Mouse (Mus musculus): ENCODE measurements around the gene Syne2.
A peak's percentile ranks its signal among the peaks of the same experiment; 100 is the strongest.

The Syne2 gene

DNA sequence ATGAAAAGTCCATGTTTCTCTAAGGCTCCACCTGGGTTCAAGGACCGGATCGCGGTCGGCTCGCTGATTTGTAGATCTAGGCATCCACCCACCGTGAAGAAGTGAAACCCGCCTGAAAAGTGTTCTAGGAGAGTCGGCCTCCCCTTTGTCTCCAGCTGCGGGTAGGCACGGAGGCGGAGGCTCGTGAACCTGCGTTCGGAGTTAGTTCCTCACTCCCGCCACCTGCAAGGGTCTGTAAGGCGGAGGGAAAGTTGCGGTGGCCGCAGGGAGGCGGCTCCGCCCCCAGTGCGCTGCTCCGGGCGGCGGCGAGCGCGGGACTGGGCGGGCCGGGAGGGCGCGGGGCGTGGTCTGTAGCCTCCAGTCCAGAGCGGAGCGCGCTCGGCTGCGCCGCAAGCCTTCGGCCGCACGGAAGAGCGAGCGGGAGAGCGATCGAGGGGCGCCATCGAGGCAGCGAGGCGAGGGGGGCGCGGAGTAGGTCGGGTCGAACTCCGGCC is at the start of gene Syne2:
TSS of gene Syne2 (plus strand) at position 176 of the 494 bp plus-strand sequence.
- peak; percentile 83 for DNase-seq (ENCODE audit: low read depth)

GRCm38 (mm10) chr12:75771410-75771809 is 46.5 kb upstream of the Syne2 start:
- DNase-seq (ENCODE audit: low read depth), result no peak

DNA sequence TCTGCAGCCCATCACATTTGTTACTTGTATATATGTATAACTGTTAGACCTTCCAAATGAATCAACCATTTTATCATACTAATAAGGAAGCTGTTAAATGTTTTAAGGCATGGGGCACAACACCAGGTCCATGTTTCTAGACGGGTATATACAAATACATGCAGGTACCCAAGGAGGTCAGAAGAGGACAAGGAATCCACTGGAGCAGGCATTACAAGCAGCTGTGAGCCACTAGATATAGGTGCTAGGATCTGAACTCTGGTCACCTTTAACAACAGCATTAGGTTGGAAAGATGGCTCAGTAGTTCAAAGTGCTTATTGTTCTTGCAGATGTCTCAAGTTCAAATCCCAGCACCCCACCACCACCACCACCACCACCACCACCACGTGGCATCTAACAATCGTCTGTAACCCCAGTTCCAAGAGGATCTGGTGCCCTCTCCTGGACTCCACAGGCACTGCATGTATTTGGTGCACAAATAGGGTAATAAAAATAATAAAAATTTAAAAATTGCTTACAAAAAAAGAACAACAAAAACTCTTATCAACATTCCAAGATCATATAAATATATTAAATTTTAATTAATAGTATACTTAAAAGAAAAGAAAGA is 45.4 kb upstream of the Syne2 start:
- peak; percentile 78 for DNase-seq (ENCODE audit: low read depth)

DNA sequence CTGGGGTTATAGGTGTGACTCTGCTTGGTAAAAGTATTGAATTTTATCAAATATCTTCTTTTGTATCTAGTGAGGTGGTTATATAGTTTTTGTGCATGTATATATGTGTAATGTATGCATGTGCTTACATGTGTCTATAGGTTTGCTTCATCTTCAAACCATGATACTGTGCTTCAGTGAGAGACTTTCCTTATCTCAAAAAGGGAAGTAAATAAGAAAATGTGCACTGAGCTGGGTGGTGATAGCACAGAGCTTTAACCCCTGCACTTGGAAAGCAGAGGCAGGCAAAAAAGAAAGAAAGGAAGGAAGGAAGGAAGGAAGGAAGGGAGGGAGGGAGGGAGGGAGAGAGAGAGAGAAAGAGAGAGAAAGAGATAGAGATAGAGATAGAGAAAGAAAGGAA is 36.5 kb upstream of the Syne2 start:
- DNase-seq (ENCODE audit: low read depth), result no peak

GRCm38 (mm10) chr12:75781995-75782394 is 35.9 kb upstream of the Syne2 start:
- DNase-seq (ENCODE audit: low read depth), result no peak

GRCm38 (mm10) chr12:75784271-75784751 is 33.6 kb upstream of the Syne2 start:
- no peak for DNase-seq (ENCODE audit: low read depth)

GRCm38 (mm10) chr12:75786681-75787080 is 31.3 kb upstream of the Syne2 start:
- DNase-seq (ENCODE audit: low read depth), result peak; percentile 81

- DNase-seq (ENCODE audit: low read depth), result peak; percentile 16
Measured at GRCm38 (mm10) chr12:75789451-75789850, 28.5 kb upstream of the Syne2 start.

- DNase-seq (ENCODE audit: low read depth), result no peak
Measured at GRCm38 (mm10) chr12:75794527-75794926, 23.4 kb upstream of the Syne2 start.

- DNase-seq (ENCODE audit: low read depth), result peak; percentile 21
Measured at GRCm38 (mm10) chr12:75796510-75796909, 21.4 kb upstream of the Syne2 start.

DNA sequence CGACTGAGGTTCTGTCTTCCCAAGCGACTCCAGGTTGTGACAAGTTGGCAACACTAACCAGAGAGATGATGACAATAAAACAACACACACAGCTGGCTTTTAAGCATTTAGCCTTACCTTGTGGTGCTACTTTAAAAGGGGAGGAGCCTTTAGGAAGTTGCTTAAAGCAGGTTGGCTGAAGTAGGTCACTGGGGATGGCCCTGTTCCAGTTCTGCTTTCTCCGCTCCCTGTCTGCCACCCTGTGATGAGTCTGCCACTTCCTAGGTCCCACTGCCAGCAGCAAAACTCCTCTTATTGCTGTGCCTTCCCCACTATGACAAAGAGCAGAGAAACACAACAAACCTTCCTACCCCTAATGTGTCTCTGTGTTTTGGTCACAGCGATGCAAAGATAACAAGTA is 11.7 kb upstream of the Syne2 start:
- DNase-seq (ENCODE audit: low read depth), result no peak

GRCm38 (mm10) chr12:75813766-75814165 is 4.2 kb upstream of the Syne2 start:
- no peak for DNase-seq (ENCODE audit: low read depth)

DNA sequence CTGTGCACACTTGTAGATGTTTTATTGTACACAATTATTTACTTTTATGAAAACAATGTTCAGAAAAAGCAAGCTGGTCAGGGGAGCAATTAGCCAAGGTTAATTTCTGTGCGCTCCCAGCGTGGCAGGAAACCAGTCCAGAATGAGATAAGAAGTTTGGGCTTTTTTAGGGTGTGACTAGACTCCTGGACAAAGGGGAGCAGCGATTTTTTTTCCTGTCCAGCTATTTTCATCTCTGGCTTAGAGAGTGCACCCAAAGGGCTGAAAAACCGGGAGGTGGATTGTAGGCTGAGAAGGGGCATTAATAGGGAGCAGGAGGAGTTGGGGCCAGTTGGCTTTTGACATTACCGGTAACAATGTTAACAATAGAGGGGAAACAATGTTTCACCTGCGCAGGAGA is 3.4 kb upstream of the Syne2 start:
- no peak for DNase-seq (ENCODE audit: low read depth)

- peak; percentile 31 for DNase-seq (ENCODE audit: low read depth)
Measured at GRCm38 (mm10) chr12:75816981-75817856, 715 bp upstream of the Syne2 start.

DNA sequence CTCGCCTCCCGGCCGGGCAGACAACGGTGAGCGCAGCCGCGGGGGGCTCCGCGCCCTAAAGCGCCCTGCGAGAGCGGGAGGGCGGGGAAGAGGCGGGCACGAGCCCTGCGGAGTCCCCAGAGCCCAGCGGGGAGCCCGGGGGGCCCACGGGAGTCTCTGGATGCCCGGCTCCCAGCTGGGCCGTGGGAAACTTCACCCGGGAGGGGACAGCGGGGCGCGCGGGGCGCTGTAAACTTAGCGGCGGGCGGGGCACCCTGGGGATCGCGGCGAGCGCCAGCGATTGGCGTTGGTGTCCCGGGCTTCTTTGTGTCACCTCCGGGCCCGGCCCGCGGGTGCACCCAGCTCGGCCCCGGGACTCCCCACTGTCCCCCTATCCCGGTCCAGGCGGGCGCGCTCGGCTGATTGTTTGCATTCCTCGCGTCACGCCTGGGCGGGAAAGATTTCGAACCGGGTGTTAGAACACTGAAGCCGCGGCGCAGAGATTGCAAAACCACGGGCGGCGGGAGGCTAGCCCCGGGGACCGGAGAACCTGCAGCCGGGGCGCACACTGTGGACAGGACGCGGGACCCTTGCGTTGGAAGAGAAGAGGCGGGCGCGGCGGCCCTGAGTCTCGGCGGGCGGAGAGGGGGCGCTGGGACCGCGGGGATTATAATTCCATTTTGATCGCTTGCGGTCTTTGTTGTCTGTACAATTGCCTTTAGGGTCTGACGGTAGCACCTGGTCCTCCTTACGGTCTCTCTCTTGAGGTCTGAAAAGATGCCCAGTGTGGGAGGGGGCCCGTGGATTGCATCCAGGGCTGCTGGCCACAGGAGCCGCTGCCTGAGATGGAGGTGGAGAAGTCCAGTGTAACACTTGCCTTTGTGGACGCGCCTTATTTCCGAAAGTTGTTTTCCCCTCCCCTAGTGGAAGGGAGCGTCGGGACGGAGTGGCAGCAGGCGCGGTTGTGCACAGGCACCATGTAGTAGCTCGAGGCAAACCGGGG is 810 bp downstream of the Syne2 start:
- DNase-seq (ENCODE audit: low read depth), result peak; percentile 63

DNA sequence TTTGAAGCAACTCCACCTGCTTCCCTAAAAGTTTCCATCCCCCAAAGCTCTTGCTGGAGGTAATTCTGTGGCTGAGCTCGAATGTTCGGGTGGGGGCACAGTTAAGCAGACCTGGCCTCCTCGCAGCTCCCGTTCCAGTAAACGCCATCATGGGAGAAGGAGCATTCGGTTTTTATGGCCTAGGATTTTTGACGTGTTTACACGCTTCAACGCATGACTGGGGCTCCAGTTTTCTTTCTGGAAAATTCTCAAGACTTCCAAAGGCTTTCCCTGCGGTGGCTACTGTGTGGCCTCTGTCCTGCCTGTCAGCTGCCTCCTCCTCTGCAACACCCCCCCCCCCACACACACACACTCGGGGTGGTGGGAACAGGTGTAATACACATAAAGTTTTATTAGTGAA is 1.5 kb downstream of the Syne2 start:
- no peak for DNase-seq (ENCODE audit: low read depth)

- DNase-seq (ENCODE audit: low read depth), result no peak
Measured at GRCm38 (mm10) chr12:75820216-75820615, 2.3 kb downstream of the Syne2 start.

GRCm38 (mm10) chr12:75822122-75822521 is 4.2 kb downstream of the Syne2 start:
- DNase-seq (ENCODE audit: low read depth), result no peak

GRCm38 (mm10) chr12:75823475-75823874 is 5.5 kb downstream of the Syne2 start:
- no peak for DNase-seq (ENCODE audit: low read depth)

DNA sequence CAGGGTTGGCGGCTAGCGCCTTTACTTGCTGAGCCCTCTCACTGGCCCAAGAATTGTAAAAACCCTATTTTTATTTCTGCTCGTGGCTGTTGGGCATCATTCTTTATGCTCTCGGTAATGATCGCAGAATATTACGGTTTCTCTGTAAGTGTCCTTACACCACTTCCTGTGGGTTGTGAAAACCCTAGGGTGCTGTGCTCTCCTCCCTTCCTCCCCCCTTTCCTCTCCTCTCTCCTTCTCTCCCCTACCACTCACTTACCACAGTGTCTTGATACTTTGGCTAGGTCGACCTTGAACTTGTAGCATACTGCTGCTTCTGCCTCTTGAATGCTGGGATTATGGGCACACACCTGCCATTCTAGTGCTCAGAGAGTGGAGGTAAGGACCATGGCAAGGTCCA is 7.5 kb downstream of the Syne2 start:
- no peak for DNase-seq (ENCODE audit: low read depth)

GRCm38 (mm10) chr12:75826699-75827353 is 8.9 kb downstream of the Syne2 start:
- no peak for DNase-seq (ENCODE audit: low read depth)
